12 mouse cellular contexts compared by ENCODE assay signal in the genomic region with DNA sequence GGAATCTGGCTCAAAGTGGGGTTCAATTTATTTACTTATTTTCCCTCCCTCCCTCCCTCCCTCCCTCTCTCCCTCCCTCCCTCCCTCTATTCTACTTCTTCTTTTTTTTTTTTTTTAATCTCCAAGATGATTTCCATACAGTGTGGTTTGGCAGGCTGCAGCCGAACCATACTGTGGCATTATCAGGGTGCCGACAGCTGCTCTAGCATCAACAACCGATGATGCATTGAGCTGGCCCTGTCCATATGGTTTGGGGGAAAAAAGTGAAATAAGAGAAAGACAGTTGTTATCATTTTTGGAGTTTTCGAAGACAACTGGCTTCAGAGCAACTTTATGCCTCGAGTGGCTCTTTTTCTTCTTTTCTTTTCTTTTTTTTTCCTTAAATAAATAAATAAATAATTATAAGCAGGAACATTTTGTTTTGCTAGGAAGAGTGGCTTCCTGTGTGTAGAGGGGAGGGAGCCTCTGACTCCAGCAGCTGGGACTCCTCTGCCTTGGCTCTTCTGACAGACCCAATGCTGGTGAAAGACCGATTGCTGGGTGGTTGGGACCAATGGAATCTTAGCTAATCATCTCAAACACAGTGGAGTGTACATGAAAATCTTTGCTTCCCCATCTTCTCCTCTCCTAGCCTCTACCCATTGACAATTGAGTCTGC.
DNase-seq lines count a peak whose midpoint lies in the region; ATAC-seq lines count a peak whose summit lies in the region.
"Had no signal": no experiment of that assay in that cellular context is flagged by ENCODE, and none has a peak within 500 bp of the region (broad histone marks: within the 10 kb centered on the region; RNA-seq: fewer than 3 reads in every experiment).

No protein-coding gene starts in this region.

- ATAC-seq in granulocyte monocyte progenitor cell, adult 5-6 weeks (replicated peaks; ENCODE audit: poor library complexity, severe bottlenecking), result peak; percentile 52; the same call in 1 of the 2 replicates
- ATAC-seq in stomach, embryonic 15.5 days (ENCODE audit: insufficient read depth, low FRiP score, low read depth), result 0 out of 2 replicates have a peak, but pooled peaks have one; percentile 27
- no peak for ATAC-seq in hindbrain, embryonic 13.5 days (ENCODE audit: low FRiP score)

- H3K4me2 ChIP-seq in stomach, embryonic 15.5 days, result no peak overlapping the region
- no peak overlapping the region for H3K4me2 ChIP-seq in hindbrain, embryonic 13.5 days
- H3K4me2 ChIP-seq: heart, embryonic 15.5 days; liver, embryonic 13.5 days; midbrain, embryonic 12.5 days had no signal

- WGBS in stomach, embryonic 15.5 days, result 43% methylated on average over 6 of the region's 6 CpGs
- 75% methylated on average over 6 of the region's 6 CpGs for WGBS in hindbrain, embryonic 13.5 days

- H3K9ac ChIP-seq in stomach, embryonic 15.5 days, result no peak overlapping the region
- H3K9ac ChIP-seq in hindbrain, embryonic 13.5 days, result no peak overlapping the region
- H3K9ac ChIP-seq: heart, embryonic 15.5 days; liver, embryonic 13.5 days; midbrain, embryonic 12.5 days had no signal

- no peaks in the 10 kb centered on the region for H3K9me3 ChIP-seq in stomach, embryonic 15.5 days
- H3K9me3 ChIP-seq in hindbrain, embryonic 13.5 days, result no peaks in the 10 kb centered on the region
- H3K9me3 ChIP-seq: liver, embryonic 13.5 days; midbrain, embryonic 12.5 days had no signal

- H3K36me3 ChIP-seq in stomach, embryonic 15.5 days, result no peaks in the 10 kb centered on the region
- no peaks in the 10 kb centered on the region for H3K36me3 ChIP-seq in hindbrain, embryonic 13.5 days
- H3K36me3 ChIP-seq: heart, embryonic 15.5 days; liver, embryonic 13.5 days; midbrain, embryonic 12.5 days had no signal

- H3K4me1 ChIP-seq in stomach, embryonic 15.5 days, result no peaks in the 10 kb centered on the region
- H3K4me1 ChIP-seq in hindbrain, embryonic 13.5 days (replicated peaks), result no peaks in the 10 kb centered on the region
- H3K4me1 ChIP-seq: heart, embryonic 15.5 days; liver, embryonic 13.5 days; midbrain, embryonic 12.5 days had no signal

- H3K27me3 ChIP-seq in stomach, embryonic 15.5 days (replicated peaks), result no peaks in the 10 kb centered on the region
- H3K27me3 ChIP-seq in hindbrain, embryonic 13.5 days, result no peaks in the 10 kb centered on the region
- H3K27me3 ChIP-seq: heart, embryonic 15.5 days; liver, embryonic 13.5 days; midbrain, embryonic 12.5 days had no signal

- no peak overlapping the region for H3K4me3 ChIP-seq in stomach, embryonic 15.5 days (replicated peaks)
- H3K4me3 ChIP-seq in hindbrain, embryonic 13.5 days, result no peak overlapping the region
- H3K4me3 ChIP-seq: heart, embryonic 15.5 days; liver, embryonic 13.5 days; midbrain, embryonic 12.5 days had no signal

- DNase-seq in kidney, adult 9 months, result peak; percentile 24
- DNase-seq in kidney, adult 18-20 months, result no peak
- DNase-seq in kidney, postnatal 36 days, result peak; percentile 26 to 43
- DNase-seq in thymus, postnatal 10 days (ENCODE audit: low spot score in 2 of 2), result no peak
- DNase-seq: cerebellum, postnatal 14 days; liver, embryonic 13.5 days; thymus, adult 18-20 months had no signal

- peak overlapping the region; percentile 51; the same call in 1 of the 2 replicates for H3K27ac ChIP-seq in stomach, embryonic 15.5 days
- H3K27ac ChIP-seq in hindbrain, embryonic 13.5 days, result no peak overlapping the region
- H3K27ac ChIP-seq: heart, embryonic 15.5 days; liver, embryonic 13.5 days; midbrain, embryonic 12.5 days had no signal

Comparison
In these comparisons a context has a peak if more than half of its experiments do, and no peak if none do; other contexts are left out.
1. DNase-seq: peak in kidney, adult 9 months (single experiment) and kidney, postnatal 36 days (2 of 2); none in kidney, adult 18-20 months (single experiment) and thymus, postnatal 10 days (0 of 2).